Mouse (Mus musculus): ENCODE results near the gene Ddias. TPM values are rescaled to one million over a fixed set of nuclear protein-coding genes. Genes with fewer than 3 reads are reported as not detected.

The Ddias gene
- polyA plus RNA-seq, 1 experiment from 2014 or later = 1.1 TPM

GRCm38 (mm10) chr7:92817242-92817641 is 56.8 kb downstream of the Ddias start:
- no peaks in the 10 kb centered on the region for H3K4me1 ChIP-seq (ENCODE audit: insufficient read depth, low read depth, low read length)
- no peak overlapping the region for H3K4me3 ChIP-seq (ENCODE audit: low read depth, low read length)
- WGBS = 57% methylated on average over 2 of the region's 2 CpGs
- H3K9ac ChIP-seq (replicated peaks; ENCODE audit: low read depth) = no peak overlapping the region
- H3K27me3 ChIP-seq (replicated peaks; ENCODE audit: insufficient read depth, low read length) = no peaks in the 10 kb centered on the region
- no peak for TF ChIP-seq EP300 (IDR thresholded peaks at IDR 0.05)
- TF ChIP-seq CTCF (IDR thresholded peaks at IDR 0.05) = no peak
- H3K27ac ChIP-seq (ENCODE audit: low read length) = no peak overlapping the region
- no peak for DNase-seq (ENCODE audit: low spot score)
- H3K9me3 ChIP-seq (ENCODE audit: low read length) = no peaks in the 10 kb centered on the region
- no peaks in the 10 kb centered on the region for H3K36me3 ChIP-seq (ENCODE audit: insufficient read depth, low read length)
- H3K4me2 ChIP-seq (replicated peaks; ENCODE audit: low read depth, low read length) = no peak overlapping the region
- ATAC-seq = no peak

DNA sequence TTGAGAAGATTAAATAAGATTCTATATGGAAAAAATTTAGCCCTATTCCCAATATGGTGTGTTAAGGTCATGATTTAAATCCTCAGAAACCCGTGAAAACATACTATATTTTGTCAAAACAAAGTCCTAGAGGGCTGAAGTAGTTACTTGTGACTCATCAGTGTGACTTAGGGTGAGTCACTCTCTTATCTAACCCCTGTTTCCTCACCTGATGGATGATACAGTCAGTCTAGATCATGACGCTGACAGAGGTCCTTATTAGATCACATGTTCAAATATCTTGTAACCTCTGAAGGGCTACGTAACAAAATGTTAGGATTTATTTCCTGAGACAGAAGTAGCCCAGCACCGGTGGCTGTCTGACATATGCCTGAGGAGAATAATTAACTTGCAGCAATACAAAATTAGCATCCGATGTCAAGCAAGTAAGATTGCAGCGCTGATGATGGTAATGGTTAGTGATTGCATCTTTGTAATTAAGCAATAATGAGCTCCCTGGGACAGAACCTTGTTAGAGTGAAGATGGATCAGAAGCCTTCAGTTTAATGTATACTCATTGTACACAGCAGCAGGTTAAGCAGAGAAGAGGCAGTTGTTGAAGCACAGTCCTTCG is 62.3 kb downstream of the Ddias start:
- Histone ChIP-seq H3K27me3 (replicated peaks; ENCODE audit: insufficient read depth, low read length) (no peaks in the 10 kb centered on the region), H3K36me3 (ENCODE audit: insufficient read depth, low read length) (no peaks in the 10 kb centered on the region), H3K4me3 (ENCODE audit: low read depth, low read length) (no peak overlapping the region), H3K4me1 (ENCODE audit: insufficient read depth, low read depth, low read length) (no peaks in the 10 kb centered on the region), H3K9ac (replicated peaks; ENCODE audit: low read depth) (no peak overlapping the region), H3K9me3 (ENCODE audit: low read length) (no peaks in the 10 kb centered on the region), H3K27ac (ENCODE audit: low read length) (no peak overlapping the region), H3K4me2 (replicated peaks; ENCODE audit: low read depth, low read length) (no peak overlapping the region)
- no peak for ATAC-seq
- DNase-seq (ENCODE audit: low spot score) = no peak
- TF ChIP-seq CTCF (IDR thresholded peaks at IDR 0.05) = no peak
- 72% methylated on average over 7 of the region's 7 CpGs for WGBS

Other genes with a start within 250 kb of the Ddias start
- gene Ankrd42, start 237.1 kb downstream of the Ddias start, polyA plus RNA-seq (2015; fragmentation: Nextera tagmentation; extraction: Ambion mirVana) = 6.5 and 8.6 TPM in 2 replicates
- gene Pcf11, start 204.3 kb downstream of the Ddias start, polyA plus RNA-seq (2015; fragmentation: Nextera tagmentation; extraction: Ambion mirVana) = 17.4 and 20.0 TPM in 2 replicates
- gene Rab30, start 132.6 kb downstream of the Ddias start, polyA plus RNA-seq (2015; fragmentation: Nextera tagmentation; extraction: Ambion mirVana) = 3.1 and 4.0 TPM in 2 replicates
- gene Prcp, start 223 bp upstream of the Ddias start, polyA plus RNA-seq (2015; fragmentation: Nextera tagmentation; extraction: Ambion mirVana) = 30.0 and 34.9 TPM in 2 replicates
- gene Fam181b, start 205.6 kb upstream of the Ddias start, polyA plus RNA-seq (2015; fragmentation: Nextera tagmentation; extraction: Ambion mirVana) = 6.6 TPM in 2 replicates

Measured in lung, postnatal 0 days (tissue).